Mouse (Mus musculus) cerebellum, adult 2 months (tissue): ENCODE results near the gene Tm4sf20. TPM values are rescaled to one million over a fixed set of nuclear protein-coding genes. Genes with fewer than 3 reads are reported as not detected.

Source experiments
- DNase-seq, 2 experiments: peaks; one replicate each; pipeline ENCODE4 v3.0.0; 2021
- H3K27ac ChIP-seq: fragments of 200-500 bp; 2 replicates; pipeline ENCODE4 v1.5.1; 2012; ENCODE audit warnings: low read length, control low read depth, inconsistent platforms; ENCODE audit not compliant: insufficient read depth
- H3K27me3 ChIP-seq: fragments of 200-500 bp; 2 replicates; pipeline ENCODE4 v1.6.1; 2012; ENCODE audit warnings: inconsistent platforms, mild to moderate bottlenecking, low read length, moderate library complexity; ENCODE audit not compliant: control insufficient read depth, insufficient read depth
- H3K4me1 ChIP-seq: fragments of 200-500 bp; 2 replicates; pipeline ENCODE4 v1.6.1; 2011; ENCODE audit warnings: low read length; ENCODE audit not compliant: control insufficient read depth, insufficient read depth
- H3K4me3 ChIP-seq: fragments of 200-500 bp; replicated peaks from 2 replicates; pipeline ENCODE3; 2011; ENCODE audit warnings: mild to moderate bottlenecking, low read depth, low read length, control low read depth; ENCODE audit not compliant: insufficient read depth
- CTCF ChIP-seq: fragments of 200-500 bp; IDR thresholded peaks from 2 replicates; pipeline ENCODE4 v1.5.1; 2011; ENCODE audit warnings: low read depth, mild to moderate bottlenecking, control low read depth, low read length, moderate library complexity, borderline replicate concordance; ENCODE audit not compliant: insufficient read depth
- POLR2A ChIP-seq: fragments of 200-500 bp; IDR thresholded peaks from 2 replicates; pipeline ENCODE4 v1.6.1; 2011; ENCODE audit warnings: low read length, control low read depth, borderline replicate concordance; ENCODE audit not compliant: insufficient read depth
- WGBS: fragments of 180-500 bp; shearing (Covaris S2); methylation state at CpG from one replicate; pipeline ENCODE4 v1.1.7; 2018; 5-methylcytosine and 5-hydroxymethylcytosine counted together
- polyA plus RNA-seq: library from polyadenylated mRNA; depleted of rRNA; stranded (reverse); fragments of >200 nt; gene quantifications from 2 replicates; pipeline ENCODE4 v1.2.3, GENCODE M21; 2012

The Tm4sf20 gene
- polyA plus RNA-seq, 1 experiment: not detected

DNA sequence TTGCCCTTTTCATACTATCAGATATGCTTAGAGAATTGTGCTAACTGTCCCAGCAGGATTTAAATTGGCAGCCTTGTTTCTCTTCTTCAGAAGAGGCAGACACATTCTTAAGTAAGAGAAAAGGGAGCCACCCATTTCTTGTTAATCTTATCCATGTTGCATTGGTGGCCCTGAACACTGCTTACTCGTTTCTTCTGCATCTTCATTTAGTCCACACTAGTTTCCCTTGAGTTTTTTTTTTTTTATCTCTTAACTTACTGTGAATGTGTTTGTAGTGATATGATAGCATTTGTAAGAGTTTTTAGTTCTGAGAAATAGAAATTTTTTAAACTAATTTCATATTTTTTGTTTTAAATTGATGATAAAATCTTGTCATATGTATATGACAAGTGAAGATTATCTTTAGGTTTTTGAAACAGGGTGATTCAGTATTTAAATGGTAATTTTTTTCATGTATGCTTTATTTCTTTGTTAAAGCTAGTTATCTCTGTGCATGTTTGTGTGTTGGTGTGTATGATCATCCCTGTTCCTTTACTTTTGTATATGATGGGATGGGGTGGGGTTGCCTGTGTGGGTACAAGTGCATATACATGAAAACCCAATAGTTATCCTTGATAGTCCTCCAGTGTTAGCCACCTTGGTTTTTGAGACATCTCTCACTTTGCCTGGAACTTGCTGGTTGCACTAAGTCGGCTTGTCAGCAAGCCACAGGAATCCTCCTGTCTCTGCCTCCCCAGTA is 20.4 kb downstream of the Tm4sf20 start:
- TF ChIP-seq POLR2A (no peak), CTCF (no peak)
- Histone ChIP-seq H3K4me3 (no peak overlapping the region), H3K4me1 (no peaks in the 10 kb centered on the region), H3K27ac (no peak overlapping the region), H3K27me3 (no peaks in the 10 kb centered on the region)
- DNase-seq: no peak
- WGBS: 93% methylated on average over 2 of the region's 2 CpGs

DNA sequence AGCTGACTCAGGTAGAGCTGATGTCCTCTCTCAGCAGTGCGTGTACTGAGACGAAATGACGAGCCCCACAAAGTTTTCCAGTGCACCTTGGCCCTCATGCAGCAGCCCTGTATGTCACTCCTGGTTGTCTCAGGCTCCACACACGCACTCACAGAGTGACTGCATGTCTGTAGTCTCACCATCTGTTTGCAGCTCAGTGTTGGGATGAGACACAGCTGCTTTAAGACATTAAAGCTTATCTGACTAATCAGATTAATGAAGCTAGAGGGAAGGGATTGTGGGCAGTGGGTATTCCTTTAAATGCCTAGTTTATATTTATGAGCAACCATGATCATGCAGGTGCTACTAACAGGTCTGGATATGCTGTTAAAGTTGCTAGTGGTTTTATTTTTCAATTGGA is 21.9 kb downstream of the Tm4sf20 start:
- Histone ChIP-seq H3K27me3 (no peaks in the 10 kb centered on the region), H3K4me3 (no peak overlapping the region), H3K27ac (no peak overlapping the region), H3K4me1 (no peaks in the 10 kb centered on the region)
- WGBS: 66% methylated on average over 4 of the region's 4 CpGs
- no peak for DNase-seq
- no peak for TF ChIP-seq CTCF

- Histone ChIP-seq H3K4me1 (no peaks in the 10 kb centered on the region), H3K27me3 (no peaks in the 10 kb centered on the region), H3K4me3 (no peak overlapping the region), H3K27ac (no peak overlapping the region)
- 81% methylated on average over 3 of the region's 3 CpGs for WGBS
- no peak for DNase-seq
- no peak for TF ChIP-seq POLR2A
- no peak for TF ChIP-seq CTCF
These were observed 24.3 kb downstream of the Tm4sf20 start for GRCm38 (mm10) chr1:82743962-82744361.

- Histone ChIP-seq H3K4me3 (no peak overlapping the region), H3K27ac (no peak overlapping the region), H3K27me3 (no peaks in the 10 kb centered on the region), H3K4me1 (no peaks in the 10 kb centered on the region)
- no peak for DNase-seq
- TF ChIP-seq CTCF (no peak), POLR2A (no peak)
- WGBS: 70% methylated on average over 7 of the region's 7 CpGs
These were observed 26.7 kb downstream of the Tm4sf20 start for GRCm38 (mm10) chr1:82741539-82741938.

DNA sequence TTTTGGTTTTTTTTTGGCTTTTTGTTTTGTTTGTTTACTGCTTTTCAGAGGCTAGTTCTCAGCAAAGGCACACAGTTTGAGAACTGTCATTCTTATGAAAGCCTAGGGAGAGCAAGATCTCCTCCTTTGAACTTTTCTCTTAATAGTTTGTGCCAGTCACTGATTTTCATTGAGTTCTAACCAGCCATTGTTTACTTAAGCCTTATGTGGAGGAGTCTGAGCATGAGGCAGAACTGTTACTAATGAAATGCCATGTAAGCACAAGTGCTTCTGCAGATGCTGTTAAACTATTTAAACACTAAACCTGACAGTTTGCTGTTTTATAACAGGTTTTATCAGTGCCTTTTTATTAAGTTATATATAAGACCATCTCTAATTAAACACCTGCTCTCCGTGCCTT is 30.2 kb downstream of the Tm4sf20 start:
- no peaks in the 10 kb centered on the region for H3K4me1 ChIP-seq
- H3K4me3 ChIP-seq: no peak overlapping the region
- no peaks in the 10 kb centered on the region for H3K27me3 ChIP-seq
- WGBS: 89% methylated on average over 1 of the region's 1 CpGs
- H3K27ac ChIP-seq: no peak overlapping the region
- no peak for DNase-seq
- TF ChIP-seq CTCF (no peak), POLR2A (no peak)

- TF ChIP-seq CTCF (no peak), POLR2A (no peak)
- 89% methylated on average over 1 of the region's 1 CpGs for WGBS
- Histone ChIP-seq H3K27me3 (no peaks in the 10 kb centered on the region), H3K4me1 (no peaks in the 10 kb centered on the region), H3K27ac (no peak overlapping the region), H3K4me3 (no peak overlapping the region)
- DNase-seq: no peak
These were observed 34.9 kb downstream of the Tm4sf20 start for GRCm38 (mm10) chr1:82733357-82733756.

DNA sequence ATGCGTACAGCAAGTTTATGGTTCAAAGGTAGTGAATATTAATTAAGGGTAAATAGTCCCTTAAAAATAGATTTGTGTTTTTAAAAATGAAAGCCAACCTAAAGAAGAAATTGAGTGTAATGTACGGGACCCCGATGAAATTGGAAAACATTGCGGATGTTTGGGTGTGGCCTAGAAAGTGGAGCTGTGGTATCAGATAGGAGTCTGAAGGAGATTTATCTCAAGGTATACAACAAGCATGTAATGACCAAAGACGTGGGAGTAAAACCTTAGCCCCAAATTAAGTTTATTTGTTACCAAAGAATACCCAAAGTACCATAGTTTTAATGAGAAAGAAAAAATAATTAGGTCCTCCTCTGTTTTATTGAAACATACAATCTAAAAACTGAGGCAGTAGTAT is 41.8 kb downstream of the Tm4sf20 start:
- Histone ChIP-seq H3K27me3 (no peaks in the 10 kb centered on the region), H3K4me3 (no peak overlapping the region), H3K27ac (no peak overlapping the region), H3K4me1 (no peaks in the 10 kb centered on the region)
- no peak for TF ChIP-seq CTCF
- no peak for TF ChIP-seq POLR2A
- DNase-seq: no peak
- WGBS: 94% methylated on average over 5 of the region's 5 CpGs

DNA sequence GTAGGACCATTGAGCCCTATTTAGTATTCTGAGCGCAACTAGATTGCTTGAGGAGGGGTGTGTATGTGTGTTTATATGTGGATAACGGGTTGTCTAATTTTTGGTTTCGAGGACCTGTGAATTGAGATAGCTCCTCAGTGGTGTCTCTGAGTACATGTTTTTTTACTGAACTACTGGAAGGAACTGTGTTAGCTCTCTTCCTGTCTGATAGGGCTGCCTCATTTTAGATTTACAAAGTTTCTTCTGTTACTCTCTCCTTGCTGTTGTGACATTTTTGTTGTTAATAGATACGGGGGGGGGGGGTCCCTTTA is 42.4 kb downstream of the Tm4sf20 start:
- no peak for TF ChIP-seq POLR2A
- no peak for TF ChIP-seq CTCF
- Histone ChIP-seq H3K4me1 (no peaks in the 10 kb centered on the region), H3K4me3 (peak overlapping the region; percentile 74), H3K27ac (0 out of 2 replicates have a peak overlapping the region, but pooled peaks have one; percentile 47), H3K27me3 (no peaks in the 10 kb centered on the region)
- DNase-seq: no peak
- 44% methylated on average over 4 of the region's 4 CpGs for WGBS
